In the genomic region with DNA sequence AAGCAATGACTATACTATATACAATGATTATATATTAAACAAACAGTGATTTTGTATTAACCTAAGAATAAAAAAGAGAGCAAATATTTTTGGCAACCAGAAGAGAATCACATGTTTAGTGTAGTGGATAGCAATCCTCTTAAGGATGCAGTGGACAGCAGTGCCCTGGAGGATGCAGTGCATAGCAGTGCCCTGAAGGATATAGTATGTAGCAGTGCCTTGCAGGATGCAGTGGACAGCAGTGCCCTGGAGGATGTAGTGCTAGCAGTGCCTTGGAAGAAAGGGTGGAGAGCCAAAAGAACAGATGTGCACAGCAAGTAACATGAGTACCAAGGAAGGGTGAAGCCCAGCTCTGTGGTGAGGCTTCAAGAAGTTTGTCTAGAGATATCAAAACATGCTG, we compare ENCODE assay signal across 24 mouse cellular contexts.
DNase-seq lines count a peak whose midpoint lies in the region; ATAC-seq and TF ChIP-seq lines count a peak whose summit lies in the region.
"Had no signal": no experiment of that assay in that cellular context is flagged by ENCODE, and none has a peak within 500 bp of the region (broad histone marks: within the 10 kb centered on the region; RNA-seq: fewer than 3 reads in every experiment).

No protein-coding gene starts in this region.

- H3K4me3 ChIP-seq in left cerebral cortex, adult 2 months: no peak overlapping the region
- H3K4me3 ChIP-seq in lung, postnatal 0 days (ENCODE audit: low read depth, low read length): no peak overlapping the region
- H3K4me3 ChIP-seq: forebrain, embryonic 10.5 days; forebrain, embryonic 13.5 days; heart, adult 2 months; heart, embryonic 10.5 days; heart, embryonic 13.5 days had no signal

- H3K27me3 ChIP-seq in lung, postnatal 0 days (replicated peaks; ENCODE audit: insufficient read depth, low read length): no peaks in the 10 kb centered on the region
- H3K27me3 ChIP-seq: forebrain, embryonic 13.5 days; heart, embryonic 13.5 days; Patski had no signal

- H3K4me1 ChIP-seq in lung, postnatal 0 days (ENCODE audit: insufficient read depth, low read depth, low read length): peaks cover 15% of the 10 kb centered on the region; the same call in 1 of the 2 replicates
- H3K4me1 ChIP-seq: forebrain, embryonic 10.5 days; forebrain, embryonic 13.5 days; heart, embryonic 10.5 days had no signal

- H3K36me3 ChIP-seq in lung, postnatal 0 days (ENCODE audit: insufficient read depth, low read length): no peaks in the 10 kb centered on the region
- H3K36me3 ChIP-seq: forebrain, embryonic 10.5 days; heart, embryonic 10.5 days; heart, embryonic 13.5 days had no signal

- peak overlapping the region; percentile 36; the same call in 1 of the 2 replicates for H3K27ac ChIP-seq in left cerebral cortex, adult 2 months
- no peak overlapping the region for H3K27ac ChIP-seq in lung, postnatal 0 days (ENCODE audit: low read length)
- H3K27ac ChIP-seq: forebrain, embryonic 10.5 days; forebrain, embryonic 13.5 days; heart, adult 2 months; heart, embryonic 10.5 days; heart, embryonic 13.5 days; hindbrain, embryonic 14.5 days; hindbrain, postnatal 0 days had no signal

- H3K9ac ChIP-seq in lung, postnatal 0 days (replicated peaks; ENCODE audit: low read depth): no peak overlapping the region
- H3K9ac ChIP-seq: forebrain, embryonic 13.5 days; heart, embryonic 13.5 days; hindbrain, embryonic 14.5 days had no signal

- intact Hi-C loops in left cerebral cortex, adult 2 months (cut with DNase I): no loop called here

- no peak for DNase-seq in left cerebral cortex, adult 2 months (ENCODE audit: extremely low spot score in 1 of 2, low spot score in 2 of 2)
- no peak for DNase-seq in left cerebral cortex, adult 18-20 months (ENCODE audit: low spot score in 2 of 2)
- no peak for DNase-seq in lung, postnatal 0 days (ENCODE audit: low spot score)
- DNase-seq in lung, postnatal 25 days (ENCODE audit: low spot score): no peak
- DNase-seq in 3T3-L1 (ENCODE audit: low read depth, low spot score): peak; percentile 33
- DNase-seq in NIH3T3 (ENCODE audit: low read depth): peak; percentile 25
- DNase-seq in frontal cortex, postnatal 25 days (ENCODE audit: low spot score in 2 of 2): no peak
- DNase-seq: adrenal gland, postnatal 10 days; adrenal gland, postnatal 36 days; cerebellum, adult 18-20 months; cerebellum, adult 9-10 months; cerebellum, postnatal 14 days; gastrocnemius, postnatal 36 days; heart, adult 2 months; heart, postnatal 14 days; heart, postnatal 4 days had no signal

- H3K4me2 ChIP-seq in lung, postnatal 0 days (replicated peaks; ENCODE audit: low read depth, low read length): no peak overlapping the region
- H3K4me2 ChIP-seq: forebrain, embryonic 13.5 days; heart, embryonic 13.5 days; hindbrain, embryonic 14.5 days had no signal

- no peak for TF ChIP-seq CTCF in left cerebral cortex, adult 2 months (IDR thresholded peaks at IDR 0.05)
- TF ChIP-seq CTCF in lung, postnatal 0 days (IDR thresholded peaks at IDR 0.05): peak; percentile 9; the same call in 1 of the 2 replicates

- ATAC-seq in lung, postnatal 0 days: no peak
- ATAC-seq: forebrain, embryonic 13.5 days; forebrain, embryonic 16.5 days; hindbrain, postnatal 0 days; Patski had no signal

- TF ChIP-seq EP300 in lung, postnatal 0 days (IDR thresholded peaks at IDR 0.05): no peak

- H3K9me3 ChIP-seq in lung, postnatal 0 days (ENCODE audit: low read length): no peaks in the 10 kb centered on the region
- H3K9me3 ChIP-seq: forebrain, embryonic 10.5 days; forebrain, embryonic 13.5 days; heart, embryonic 10.5 days; heart, embryonic 13.5 days had no signal

Comparison
In these comparisons a context has a peak if more than half of its experiments do, and no peak if none do; other contexts are left out.
1. DNase-seq: peak in 3T3-L1 (single experiment) and NIH3T3 (single experiment); none in left cerebral cortex, adult 2 months (0 of 2), left cerebral cortex, adult 18-20 months (0 of 2), lung, postnatal 0 days (single experiment), lung, postnatal 25 days (single experiment) and frontal cortex, postnatal 25 days (0 of 2).